Mouse (Mus musculus) thymus, postnatal 36 days (tissue): ENCODE measurements around the gene Sycp3.
A peak's percentile ranks its signal among the peaks of the same experiment; 100 is the strongest.
"Not testable (repeated sequence)": the region's sequence is repeated elsewhere in the genome, so short reads cannot be mapped to it uniquely, and the experiment has no call there.

Source experiments
- DNase-seq, 2 experiments: peaks; one replicate each; pipeline ENCODE4 v3.0.0; 2022; ENCODE audit warnings: mixed read lengths in 2 of 2

Sycp3 gene

DNA sequence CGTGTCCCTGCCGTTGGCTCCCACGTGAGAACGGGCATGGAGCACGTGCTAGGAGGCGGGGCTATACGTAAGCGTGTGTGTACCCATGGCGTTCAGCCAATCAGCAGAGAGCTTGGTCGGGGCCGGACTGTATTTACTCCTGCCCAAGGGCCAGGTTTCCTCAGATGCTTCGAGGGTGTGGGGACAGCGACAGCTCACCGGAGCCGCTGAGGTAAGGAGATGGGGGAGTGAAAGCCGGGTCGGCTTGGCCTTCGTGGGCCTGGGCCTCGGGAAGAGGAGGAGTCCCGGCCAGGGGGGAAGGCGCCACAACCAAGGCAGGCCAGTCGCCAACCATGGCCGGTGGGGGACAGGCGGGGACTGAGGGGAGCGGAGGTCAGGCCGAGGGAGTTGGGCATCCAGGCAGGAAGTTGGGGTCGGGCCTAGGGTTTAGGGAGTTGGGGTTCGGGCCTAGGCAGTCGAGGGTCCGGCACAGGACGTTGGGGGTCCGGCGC lies at the start of gene Sycp3:
Gene Sycp3, plus strand, starts transcription at position 68 of the 491 bp plus-strand sequence.
- no peak for DNase-seq

DNA sequence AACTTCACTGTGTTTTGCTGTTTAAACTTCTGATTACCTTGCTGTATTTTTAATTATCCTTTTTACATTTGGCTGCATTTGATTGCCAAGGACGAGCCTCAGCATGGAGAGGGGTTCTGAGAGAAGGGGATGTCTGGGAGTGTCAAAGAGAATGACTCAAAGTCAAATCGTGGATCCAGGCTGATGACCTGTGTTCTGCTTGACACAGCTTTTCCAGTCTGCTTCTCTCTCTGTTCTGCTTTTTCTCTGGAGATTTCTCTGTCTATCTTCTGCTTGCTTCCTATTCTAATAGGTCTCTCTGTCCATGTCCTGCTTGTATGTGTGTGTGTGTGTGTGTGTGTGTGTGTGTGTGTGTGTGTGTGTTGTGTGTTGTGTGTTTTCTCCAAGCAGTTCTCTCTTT lies 49.6 kb upstream of the Sycp3 start:
- no peak for DNase-seq

DNA sequence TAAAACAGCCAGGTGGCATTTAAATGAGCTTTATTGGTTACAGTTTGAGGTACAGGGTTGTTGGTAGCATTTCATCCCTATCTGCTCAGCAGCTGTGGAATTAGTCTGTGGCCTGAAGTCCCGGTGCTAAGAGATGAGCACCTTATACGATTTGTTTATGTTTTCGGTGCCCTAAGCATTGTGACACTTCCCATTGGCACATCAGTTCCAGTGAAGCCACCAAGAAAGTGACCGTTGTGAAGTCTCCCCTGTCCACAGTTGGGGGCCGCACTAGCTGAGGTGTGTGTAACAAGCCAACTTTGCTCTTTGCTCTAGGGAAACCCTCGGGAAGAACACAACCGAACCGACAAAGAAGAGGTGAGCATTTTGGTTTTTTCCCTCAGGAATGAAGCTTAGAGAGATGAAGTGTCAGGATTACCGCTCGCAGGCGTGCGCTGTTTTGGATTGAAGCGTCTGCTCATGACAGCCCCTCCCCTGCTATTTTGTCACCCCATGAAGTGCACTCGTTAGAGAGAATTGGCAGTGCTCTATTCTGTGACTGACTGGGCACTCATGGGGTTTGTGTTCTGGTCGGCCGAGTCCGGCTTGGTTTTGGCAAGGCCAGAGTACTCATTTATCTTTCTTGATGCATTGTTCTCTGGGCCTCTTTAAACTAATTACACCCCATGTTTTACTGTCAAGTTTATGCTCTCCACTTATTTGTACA lies 46.9 kb upstream of the Sycp3 start:
- no peak for DNase-seq

DNA sequence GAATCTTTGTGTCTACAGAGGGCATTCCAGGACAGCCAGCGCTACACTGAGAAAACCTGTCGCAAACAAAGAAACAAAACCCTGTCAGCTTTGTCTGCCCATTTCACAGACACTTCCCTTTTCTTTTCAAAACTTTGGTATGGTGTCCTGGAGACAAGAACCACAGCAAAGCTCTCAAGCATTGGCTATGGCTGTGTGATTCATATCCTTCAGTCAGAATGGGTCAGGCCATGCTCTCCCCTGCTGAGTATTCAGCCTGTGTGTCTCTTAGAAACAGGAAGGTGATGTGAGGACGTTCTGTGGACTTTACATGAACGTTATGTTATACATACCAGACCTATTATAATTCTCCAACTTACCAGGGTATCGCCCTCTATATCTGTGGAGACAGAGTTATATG lies 41.7 kb upstream of the Sycp3 start:
- no peak for DNase-seq

DNA sequence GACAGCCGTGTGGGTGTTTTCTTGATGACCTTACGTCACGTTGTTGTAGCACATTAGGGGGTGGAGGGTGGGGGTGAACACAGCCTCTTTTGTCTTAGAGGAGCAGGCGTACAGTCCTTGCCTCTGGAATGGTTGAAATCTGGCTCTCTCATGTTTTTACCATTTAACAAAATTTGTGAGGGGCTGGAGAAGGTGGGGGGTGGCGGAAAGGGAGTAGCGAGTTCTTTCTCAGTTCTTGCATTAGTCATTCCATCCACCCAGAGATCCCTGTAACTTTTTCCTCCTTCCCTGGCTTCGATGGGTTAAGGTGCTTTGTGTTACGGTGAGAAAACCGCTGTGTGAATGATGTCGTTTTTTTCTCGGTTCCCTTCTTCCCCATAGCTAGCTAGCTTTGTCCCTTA lies 39.2 kb upstream of the Sycp3 start:
- no peak for DNase-seq

DNA sequence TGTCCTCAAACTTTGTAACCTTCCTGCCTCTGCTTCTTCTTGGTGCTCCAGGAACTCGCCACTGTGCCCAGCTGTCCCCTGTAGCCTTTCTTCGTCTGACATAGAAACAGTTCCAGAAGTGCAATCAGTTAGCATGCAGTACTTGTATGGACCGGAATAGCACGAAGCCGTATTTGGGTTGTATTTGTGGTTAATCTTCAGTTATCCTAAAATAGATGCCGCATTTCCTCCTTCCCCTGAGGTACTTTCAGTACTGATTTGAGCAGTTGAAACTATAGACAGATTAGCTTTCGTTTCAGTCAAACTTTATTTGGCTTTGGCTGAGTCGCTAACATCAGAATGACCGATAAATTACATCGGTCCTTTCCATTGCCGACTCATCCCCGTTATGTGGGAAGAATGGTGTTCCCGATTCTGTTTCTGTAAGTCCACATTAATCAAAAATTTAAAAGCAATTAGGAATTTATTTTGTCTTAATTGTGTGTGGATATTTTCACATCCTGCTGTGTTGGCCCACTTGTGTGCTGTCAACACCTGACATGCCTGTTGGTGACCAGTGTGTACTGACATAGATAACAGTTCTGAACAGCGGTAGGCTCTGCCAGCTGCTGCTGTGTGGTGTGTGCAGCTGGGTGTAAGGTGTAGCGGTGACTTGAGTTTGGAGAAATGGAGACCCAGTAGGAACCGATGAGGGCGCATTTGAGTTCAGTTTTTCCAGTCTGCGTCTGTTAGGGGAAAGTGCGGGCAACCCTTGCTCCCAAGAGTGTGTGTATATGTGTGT lies 38.5 kb upstream of the Sycp3 start:
- no peak for DNase-seq

DNA sequence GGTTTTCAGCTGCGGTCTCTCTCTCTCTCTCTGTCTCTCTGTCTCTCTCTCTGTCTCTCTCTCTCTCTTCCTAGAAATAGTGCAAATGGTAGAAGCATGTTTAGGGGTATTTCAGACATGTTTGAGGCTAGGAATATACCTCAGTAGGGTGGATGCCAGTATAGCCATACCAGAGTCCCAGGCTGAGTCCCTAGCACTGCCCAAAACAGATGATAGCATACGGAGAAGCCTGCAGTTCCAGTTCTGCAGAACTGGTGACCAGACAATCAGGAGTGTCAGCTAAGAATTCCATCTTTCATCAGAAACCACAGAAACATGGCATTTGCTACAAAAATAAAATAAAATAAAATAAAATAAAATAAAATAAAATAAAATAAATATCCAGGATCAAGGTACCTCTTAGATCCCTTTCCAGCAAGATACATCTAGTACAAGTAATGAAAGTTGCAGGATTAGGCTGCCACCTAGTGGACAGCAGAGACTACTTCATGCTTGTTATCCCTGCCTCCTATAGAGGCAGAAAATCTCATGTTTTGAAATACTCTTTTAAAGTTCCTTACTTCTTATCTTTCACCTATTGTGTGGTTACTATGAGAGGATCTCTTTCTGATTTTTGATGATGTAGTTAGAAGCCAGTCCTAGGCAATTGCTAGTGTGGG lies 33.1 kb upstream of the Sycp3 start:
- peak in 1 of 2 experiments; percentile 18 for DNase-seq

DNA sequence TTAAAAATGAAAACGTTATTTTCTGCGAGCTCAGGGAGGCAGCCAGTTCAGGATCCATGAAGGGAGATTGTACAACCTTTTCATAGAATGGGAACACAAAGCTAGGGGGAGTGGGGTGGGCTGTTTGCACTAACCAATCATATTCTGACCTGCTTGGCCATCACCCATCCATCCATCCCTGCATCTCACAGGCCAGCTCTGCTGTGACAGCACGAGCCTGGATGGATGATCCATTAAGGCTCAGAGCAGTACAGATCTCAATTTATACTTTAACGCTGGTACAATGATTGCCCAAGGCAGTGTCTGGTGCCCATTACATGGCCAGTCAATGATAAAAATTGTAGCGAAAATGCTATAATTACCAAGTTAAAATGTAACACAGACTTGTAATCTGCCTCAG lies 32.5 kb upstream of the Sycp3 start:
- DNase-seq: no peak

DNA sequence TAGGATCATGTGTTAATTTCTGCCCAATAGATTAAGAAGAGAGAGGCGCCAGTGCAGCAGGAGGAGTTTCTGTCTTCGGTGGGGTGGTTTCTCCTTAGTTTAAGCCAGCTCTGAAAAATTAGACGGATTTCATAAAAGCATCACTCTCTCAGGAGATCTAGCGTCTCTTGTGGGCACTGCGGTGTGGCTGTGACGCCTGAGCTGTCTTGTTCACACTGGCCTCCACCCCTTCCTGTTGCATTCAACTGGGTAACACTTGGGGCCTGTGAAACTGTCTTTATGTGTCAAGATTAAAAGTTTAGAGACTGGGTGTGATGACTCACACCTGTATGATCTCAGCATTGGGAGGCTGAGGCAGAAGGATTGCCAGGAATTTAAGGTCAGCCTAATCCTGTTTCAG lies 31.4 kb upstream of the Sycp3 start:
- no peak for DNase-seq

DNA sequence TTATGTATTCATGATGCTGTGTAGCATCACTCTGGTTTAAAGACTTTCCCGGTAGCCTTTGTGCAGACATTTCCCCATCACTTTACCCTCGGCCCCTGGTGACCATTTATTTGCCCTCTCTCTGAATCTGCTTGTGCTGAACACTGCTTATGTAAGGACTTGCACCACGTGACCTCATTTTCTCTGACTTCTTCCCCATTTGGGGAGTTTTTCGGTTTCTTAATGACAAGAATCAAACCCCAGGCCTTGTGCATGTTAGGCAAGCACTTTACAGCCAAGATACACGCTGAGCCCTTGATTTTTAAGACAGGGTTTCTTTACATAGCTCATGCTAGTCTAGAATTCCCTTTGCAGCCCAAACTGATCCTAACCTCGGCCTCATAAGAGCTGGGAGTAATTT lies 18.1 kb upstream of the Sycp3 start:
- DNase-seq: no peak

DNA sequence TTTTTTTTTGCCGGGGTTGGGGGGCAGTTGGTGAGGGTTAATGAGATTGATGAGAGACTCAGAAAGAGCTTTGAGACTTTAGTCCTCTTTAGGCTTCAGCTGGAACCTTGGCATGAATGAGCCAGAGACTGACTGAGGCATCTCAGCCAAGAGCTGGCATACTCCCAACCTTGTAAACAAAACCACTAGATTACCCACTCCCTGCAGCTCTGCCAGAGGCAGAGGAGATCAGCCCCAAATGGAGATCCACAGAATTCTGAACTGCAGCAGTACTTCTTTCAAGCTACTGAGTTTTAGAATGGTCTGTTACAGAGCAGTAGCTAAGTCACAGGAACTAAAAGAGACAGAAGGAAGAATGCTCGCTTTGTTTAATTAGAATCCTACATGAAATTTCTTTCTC lies 8.1 kb upstream of the Sycp3 start:
- DNase-seq: no peak

DNA sequence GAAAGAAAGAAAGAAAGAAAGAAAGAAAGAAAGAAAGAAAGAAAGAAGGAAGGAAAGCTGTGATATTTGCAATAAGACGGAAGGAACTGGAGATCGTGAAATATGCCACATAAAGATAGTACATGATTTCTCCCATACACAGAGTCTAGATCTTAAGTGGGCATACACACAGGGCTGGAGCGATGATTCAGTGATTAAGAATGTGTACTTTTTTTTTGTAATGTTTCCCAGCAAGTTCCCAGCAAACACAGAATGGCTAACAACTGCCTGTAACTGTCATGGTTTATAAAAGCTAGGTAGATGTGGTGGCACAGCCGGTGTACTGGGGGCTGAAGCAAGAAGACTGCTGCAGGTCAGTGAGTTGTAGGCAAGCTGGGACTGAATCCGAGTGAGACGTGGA lies 7.4 kb upstream of the Sycp3 start:
- DNase-seq: no peak

DNA sequence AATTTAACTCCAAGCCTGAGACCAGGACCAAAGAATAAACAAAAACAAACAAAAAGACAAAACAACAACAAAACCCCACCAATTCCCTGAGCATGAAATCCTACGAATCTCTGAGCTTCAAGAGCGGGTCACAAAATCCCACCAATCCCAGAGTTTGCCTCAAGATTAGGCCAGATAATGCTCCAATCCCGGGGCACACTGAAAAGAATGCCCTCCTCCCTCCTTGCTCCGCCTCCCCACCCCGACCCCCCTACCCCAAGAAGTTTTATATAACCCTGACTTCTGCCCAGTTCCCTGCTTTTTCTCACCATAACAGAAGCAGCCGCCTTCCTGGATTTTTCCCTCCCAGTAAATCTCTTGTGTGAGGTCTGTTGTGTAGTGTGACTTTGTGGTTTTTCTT lies 1.6 kb upstream of the Sycp3 start:
- no peak for DNase-seq

DNA sequence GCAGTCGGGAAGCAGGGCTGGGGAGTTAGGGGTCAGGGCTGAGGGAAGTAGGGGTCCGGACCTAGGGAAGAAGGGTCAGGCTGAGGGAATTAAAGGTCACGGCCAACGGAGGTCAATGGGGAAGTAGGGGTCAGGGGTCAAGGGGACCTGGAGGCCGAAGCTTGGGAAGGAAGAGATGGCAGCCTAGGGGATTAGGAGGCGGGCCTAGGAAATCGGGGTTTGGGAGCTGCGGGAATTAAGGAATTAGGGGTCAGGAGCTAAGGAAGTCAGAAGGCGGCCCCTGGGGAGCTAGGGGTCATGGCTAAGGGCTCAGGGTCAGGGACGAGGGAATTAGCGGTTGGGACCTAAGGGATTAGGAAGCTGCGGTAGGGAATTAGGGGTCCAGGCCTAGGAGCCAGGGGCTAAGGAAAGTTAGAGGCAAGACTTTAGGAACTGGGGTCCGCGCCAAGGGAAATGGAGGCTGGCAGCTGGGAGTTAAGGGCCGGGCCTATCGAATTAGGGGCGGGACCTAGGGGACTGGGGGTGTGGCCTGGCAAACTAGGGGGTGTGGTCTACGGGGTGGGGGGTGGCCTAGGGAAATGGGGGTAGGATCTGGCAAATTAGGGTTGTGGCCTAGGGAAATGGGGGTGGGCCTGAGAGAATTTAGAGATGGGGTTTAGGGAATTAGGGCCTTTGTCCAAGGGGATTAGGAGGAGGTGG lies 902 bp downstream of the Sycp3 start:
- no peak for DNase-seq

DNA sequence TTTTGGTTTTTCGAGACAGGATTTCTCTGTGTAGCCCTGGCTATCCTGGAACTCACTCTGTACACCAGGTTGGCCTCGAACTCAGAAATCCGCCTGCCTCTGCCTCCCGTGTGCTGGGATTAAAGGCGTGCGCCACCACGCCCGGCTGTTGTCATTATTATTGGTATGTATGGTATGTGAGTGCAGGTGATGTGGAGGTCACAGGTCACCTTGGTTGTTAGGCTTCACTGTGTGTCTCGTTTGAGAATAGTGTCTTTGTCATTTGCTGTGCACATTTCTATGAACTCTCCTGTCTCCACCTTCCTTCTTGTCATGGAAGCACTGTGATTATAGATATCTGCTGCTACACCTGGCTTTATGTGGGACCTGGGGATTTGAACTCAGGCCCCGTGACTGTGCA lies 23.5 kb downstream of the Sycp3 start:
- not testable (repeated sequence) for DNase-seq

DNA sequence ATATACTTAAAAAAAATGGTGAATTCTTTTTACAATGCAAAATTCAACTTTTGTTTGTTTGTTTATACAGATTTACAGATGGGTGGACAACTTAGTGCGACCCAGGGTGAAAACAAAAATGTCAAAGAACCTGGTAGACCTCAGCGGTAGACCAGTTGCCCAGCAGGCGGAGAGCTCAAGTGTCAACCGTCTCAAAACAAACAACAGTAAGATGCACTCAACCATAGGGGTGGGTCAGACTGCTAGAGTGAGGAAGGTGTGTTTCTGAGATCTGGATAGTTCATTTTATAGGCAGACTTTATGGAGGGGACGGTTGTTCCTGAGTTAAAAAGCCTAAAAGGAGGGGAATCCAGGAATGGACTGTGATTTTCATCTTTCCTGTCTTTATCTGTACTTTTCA lies 29.3 kb downstream of the Sycp3 start:
- no peak for DNase-seq

DNA sequence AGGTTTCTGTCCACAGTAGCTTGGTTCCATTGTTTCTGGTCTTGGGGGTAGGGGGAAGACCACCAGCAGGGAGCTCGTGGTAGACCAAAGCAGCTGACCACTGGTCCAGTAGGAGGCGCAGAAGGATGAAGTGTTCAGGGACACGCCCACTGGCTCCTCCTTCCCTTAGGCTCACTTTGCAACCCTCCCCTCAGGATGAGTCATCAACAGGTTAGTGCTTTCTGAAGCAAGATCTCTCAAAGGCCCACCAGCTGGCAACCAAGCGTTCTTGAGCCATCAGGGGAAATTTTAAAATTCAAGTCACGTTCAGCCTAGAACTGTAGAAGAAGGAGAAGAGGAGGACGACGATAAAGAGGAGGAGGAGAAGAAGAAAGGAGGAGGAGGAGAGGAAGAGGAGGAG lies 32.3 kb downstream of the Sycp3 start:
- no peak for DNase-seq

DNA sequence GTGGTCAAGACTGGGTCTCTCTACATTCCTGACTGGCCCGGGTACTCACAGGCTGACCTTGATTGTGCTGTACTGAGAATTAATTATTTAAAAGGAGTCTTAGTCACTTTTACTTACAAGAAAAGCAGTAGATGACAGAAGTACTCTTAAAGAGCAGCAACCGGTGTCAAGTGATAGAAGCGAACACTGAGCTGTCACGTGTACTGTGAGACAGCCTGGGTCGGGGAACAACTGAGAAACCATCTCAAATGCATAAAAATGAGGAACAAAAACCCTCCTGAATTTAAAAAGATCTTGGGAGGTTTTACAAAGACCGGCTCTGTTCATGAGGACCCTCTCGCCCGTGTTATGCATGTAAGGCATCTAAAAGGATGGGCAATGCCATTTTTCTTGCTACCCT lies 33.3 kb downstream of the Sycp3 start:
- DNase-seq: no peak

DNA sequence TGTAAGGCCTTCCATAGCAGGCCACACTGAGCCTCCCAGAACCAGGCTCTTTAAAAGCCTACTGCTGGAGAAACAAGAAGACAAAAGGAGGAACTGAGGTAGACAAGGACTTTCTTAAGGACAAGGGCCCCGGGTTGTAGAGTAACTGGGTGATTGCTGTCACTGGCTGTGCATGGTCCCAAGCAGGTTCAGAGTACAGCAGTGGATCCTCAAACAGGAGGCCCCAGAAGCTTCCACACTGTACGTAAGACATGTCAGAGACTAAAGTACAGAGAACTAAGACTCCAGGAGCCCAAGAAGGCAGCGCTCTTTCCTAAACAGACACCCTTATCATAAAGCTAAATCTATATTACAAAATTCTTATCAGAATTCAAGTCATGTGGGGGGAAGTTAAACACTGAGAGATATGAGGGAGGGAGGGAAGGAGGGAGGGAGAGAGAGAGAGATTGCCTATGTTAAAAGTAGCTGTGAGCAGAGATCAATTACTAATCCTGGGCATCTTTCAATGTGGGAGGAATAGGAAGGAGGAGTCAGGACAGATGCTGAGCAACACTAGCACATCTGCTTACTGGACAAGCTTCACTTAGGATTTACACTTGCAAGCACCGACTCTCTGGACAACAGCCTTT lies 35.7 kb downstream of the Sycp3 start:
- DNase-seq: no peak

DNA sequence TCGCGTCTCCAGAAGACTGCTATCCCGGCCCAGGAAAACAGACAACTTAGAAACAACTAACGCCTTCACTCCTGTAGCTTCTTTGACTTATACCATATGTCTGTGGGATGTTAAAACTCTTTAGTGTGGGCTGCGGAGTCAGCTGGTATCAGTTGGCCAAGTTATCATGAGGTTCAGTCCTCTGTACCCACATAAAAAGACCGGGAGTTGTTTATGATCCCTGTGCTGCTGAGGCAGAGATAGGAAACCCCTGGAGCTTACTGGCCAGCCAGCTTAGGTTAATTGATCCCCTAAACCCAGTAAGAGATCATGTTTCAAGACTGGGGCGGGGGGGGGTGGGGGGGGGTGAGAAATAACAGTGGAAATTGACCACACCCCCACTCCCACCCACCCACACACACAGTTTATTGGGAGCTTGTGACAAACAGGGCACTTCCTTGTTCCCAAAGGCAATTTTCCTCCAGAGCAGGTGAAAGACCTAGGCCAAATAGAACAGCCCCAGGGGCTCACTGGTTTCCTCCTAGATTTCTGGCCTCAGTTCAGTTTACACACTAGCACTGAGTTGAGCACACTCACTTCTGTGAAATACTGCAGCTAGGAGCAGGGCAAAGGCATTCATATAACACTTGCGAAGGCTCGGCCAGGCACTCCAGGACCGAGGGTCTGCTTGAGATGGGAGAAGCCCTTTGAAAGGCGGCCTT lies 37.6 kb downstream of the Sycp3 start:
- no peak for DNase-seq

DNA sequence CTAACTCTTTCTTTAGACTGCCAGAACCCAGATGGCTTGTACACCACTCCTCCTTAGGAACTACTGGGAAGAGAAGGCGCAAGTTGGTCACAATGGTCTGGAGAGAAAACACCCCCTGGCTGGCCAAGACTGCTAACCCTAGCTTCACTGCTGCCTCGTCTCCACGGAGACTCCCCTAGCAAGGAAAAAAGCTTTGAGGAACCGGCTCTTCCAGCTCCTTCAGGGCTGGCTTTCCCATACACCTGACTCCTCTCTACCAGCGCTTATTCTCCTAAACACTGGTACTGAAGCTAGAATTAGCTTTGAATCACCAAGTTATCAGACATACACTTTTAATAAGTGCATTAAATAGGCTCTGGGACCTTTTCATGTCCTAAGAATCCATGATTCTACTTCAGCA lies 40.6 kb downstream of the Sycp3 start:
- no peak for DNase-seq

DNA sequence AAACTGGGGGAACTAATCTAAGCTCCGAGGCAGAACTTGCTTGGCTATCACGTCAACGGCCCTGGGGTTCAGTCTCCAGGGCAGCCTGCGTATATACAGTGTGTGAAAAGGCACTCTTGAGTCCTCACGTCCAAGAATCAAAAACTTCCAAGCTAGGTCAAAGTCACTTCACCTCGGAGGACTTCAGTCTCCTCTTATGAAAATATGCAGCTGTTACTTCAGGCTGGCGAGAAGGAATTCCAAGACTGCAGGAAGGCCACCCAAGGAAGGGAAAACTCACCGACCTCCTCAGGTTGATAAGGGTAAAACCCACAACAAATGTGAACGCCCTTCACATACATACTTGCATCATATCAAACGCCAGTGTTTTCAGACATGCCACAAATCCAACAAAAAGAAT lies 42.0 kb downstream of the Sycp3 start:
- no peak for DNase-seq
